Mouse (Mus musculus): Measurements from ENCODE around the gene Epp13. TPM values are rescaled to one million over a fixed set of nuclear protein-coding genes. Genes with fewer than 3 reads are reported as not detected.
"Not testable (repeated sequence)": the region's sequence is repeated elsewhere in the genome, so short reads cannot be mapped to it uniquely, and the experiment has no call there.

The Epp13 gene
- polyA plus RNA-seq, 1 experiment: not detected

- no peaks in the 10 kb centered on the region; the same call in 1 of the 2 replicates for H3K4me1 ChIP-seq (ENCODE audit: control insufficient read depth, insufficient read depth, low read length)
- TF ChIP-seq CTCF (IDR thresholded peaks at IDR 0.05; ENCODE audit: extremely low read depth, insufficient read depth, low read length): no peak
- TF ChIP-seq POLR2A (IDR thresholded peaks at IDR 0.05; ENCODE audit: extremely low read depth, insufficient read depth, low read length): no peak
- H3K27ac ChIP-seq (ENCODE audit: insufficient read depth, low read length): no peak overlapping the region
- H3K4me3 ChIP-seq (ENCODE audit: insufficient read depth, low read length): no peak overlapping the region
Measured at GRCm38 (mm10) chr7:6284442-6285012, 32.0 kb downstream of the Epp13 start.

GRCm38 (mm10) chr7:6285366-6285765, 32.9 kb downstream of the Epp13 start:
- Histone ChIP-seq H3K4me3 (ENCODE audit: insufficient read depth, low read length) (no peak overlapping the region; the same call in 1 of the 2 replicates), H3K4me1 (ENCODE audit: control insufficient read depth, insufficient read depth, low read length) (no peaks in the 10 kb centered on the region; the same call in 1 of the 2 replicates), H3K27ac (ENCODE audit: insufficient read depth, low read length) (no peak overlapping the region)
- no peak for TF ChIP-seq POLR2A (IDR thresholded peaks at IDR 0.05; ENCODE audit: extremely low read depth, insufficient read depth, low read length)
- TF ChIP-seq CTCF (IDR thresholded peaks at IDR 0.05; ENCODE audit: extremely low read depth, insufficient read depth, low read length): no peak

DNA sequence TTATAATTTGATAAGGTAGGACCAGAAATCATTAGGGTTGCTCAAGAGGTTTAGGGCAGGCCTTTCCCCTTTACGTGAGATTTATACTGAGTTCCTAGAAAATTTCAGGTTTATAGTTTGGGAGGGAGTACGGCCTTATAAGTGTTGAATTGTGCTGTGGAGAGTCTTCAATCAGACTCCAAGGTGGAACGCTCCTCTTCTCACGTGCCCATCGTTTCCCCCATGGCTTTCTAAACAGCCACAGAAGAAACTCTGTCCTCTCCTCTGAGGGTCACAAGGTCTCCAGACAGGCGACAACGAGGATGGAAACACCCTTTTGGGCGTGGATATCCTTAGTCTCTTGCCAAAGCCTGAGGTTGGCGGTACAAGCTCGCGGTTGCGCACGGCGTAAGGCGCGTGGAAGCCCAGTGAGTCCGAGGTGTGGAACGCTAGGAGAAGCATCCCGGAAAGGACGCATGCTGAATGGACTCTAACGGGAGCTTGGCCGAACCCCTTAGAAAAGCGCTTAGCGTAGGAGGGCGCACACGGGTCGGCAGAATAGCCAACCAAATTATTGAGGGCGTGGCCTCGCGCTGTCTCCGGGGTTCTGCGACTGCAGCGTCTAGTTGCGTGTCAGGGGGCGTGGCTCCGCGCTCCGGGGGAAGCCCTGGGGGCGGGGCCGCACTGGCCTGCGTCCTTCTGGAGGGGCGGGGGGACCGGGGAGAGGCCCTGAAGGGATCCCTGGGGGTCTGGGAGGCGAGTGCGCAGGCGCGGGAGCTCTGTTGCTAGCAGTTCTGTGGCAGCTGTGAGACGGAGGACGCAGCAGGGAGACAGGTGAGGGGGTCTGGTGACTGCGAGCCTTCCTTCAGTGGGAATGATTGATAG, 33.6 kb downstream of the Epp13 start, which contains the start of gene Zfp667:
Gene Zfp667 (plus strand): TSS at position 738 of the 864 bp plus-strand sequence.
- Histone ChIP-seq H3K27ac (ENCODE audit: insufficient read depth, low read length) (peak within 1 kb of the TSS; percentile 20), H3K4me1 (ENCODE audit: control insufficient read depth, insufficient read depth, low read length) (no peaks in the 10 kb centered on the region; the same call in 1 of the 2 replicates), H3K4me3 (ENCODE audit: insufficient read depth, low read length) (peak within 1 kb of the TSS; percentile 61)
- TF ChIP-seq POLR2A (IDR thresholded peaks at IDR 0.05; ENCODE audit: extremely low read depth, insufficient read depth, low read length) (peak; percentile 94), CTCF (IDR thresholded peaks at IDR 0.05; ENCODE audit: extremely low read depth, insufficient read depth, low read length) (no peak)

DNA sequence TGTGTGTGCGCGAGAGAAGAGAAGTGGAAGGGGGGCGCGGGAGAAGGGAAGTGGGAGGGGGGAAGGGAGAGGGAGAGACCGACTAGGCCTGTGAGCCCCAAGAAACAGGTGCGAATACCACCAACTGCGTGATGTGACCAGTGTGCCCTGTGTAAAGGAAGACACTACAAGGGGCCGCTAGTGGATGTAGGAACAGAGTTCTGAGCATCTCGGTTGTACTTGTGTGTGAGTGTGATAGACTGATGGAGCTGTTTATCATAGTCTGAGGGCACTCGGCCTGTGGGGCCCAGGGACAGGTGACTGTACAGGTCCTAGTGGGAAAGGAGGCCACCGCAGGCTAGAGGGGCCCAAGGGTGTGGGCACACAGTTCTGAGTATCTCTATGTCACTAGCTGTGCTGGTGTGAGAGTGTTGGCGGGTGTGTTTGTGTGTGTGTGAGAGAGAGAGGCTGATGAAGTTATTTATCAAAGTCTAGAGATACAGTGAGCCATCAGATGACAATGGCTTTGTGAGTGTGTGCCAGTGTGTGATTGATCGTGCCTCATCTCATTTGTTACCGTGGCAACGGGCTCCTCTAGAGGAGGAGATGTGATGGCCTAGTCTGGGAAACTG, 34.5 kb downstream of the Epp13 start:
- peak overlapping the region; percentile 61 for H3K4me3 ChIP-seq (ENCODE audit: insufficient read depth, low read length)
- TF ChIP-seq POLR2A (IDR thresholded peaks at IDR 0.05; ENCODE audit: extremely low read depth, insufficient read depth, low read length) (no peak), CTCF (IDR thresholded peaks at IDR 0.05; ENCODE audit: extremely low read depth, insufficient read depth, low read length) (no peak)
- no peaks in the 10 kb centered on the region; the same call in 1 of the 2 replicates for H3K4me1 ChIP-seq (ENCODE audit: control insufficient read depth, insufficient read depth, low read length)
- H3K27ac ChIP-seq (ENCODE audit: insufficient read depth, low read length): no peak overlapping the region

DNA sequence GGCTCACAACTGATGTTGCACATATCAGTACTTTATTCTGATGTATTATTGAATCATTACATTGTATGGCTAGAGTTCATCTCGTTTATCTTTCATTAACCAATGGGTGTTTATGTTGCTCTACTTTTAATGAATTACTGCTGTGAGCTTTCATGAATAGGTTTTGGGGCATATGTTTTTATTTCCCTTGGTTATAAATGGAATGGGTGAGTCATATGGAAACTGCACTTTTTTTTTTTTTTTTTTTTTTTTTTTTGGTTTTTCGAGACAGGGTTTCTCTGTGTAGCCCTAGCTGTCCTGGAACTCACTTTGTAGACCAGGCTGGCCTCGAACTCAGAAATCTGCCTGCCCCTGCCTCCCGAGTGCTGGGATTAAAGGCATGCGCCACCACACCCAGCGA, 38.6 kb downstream of the Epp13 start:
- H3K4me1 ChIP-seq (ENCODE audit: control insufficient read depth, insufficient read depth, low read length); H3K4me3 ChIP-seq (ENCODE audit: insufficient read depth, low read length); H3K27ac ChIP-seq (ENCODE audit: insufficient read depth, low read length): not testable (repeated sequence)

GRCm38 (mm10) chr7:6300796-6301195, 48.3 kb downstream of the Epp13 start:
- not testable (repeated sequence) for H3K27ac ChIP-seq (ENCODE audit: insufficient read depth, low read length); H3K4me3 ChIP-seq (ENCODE audit: insufficient read depth, low read length); H3K4me1 ChIP-seq (ENCODE audit: control insufficient read depth, insufficient read depth, low read length)

- Histone ChIP-seq H3K4me3 (ENCODE audit: insufficient read depth, low read length) (peak overlapping the region; percentile 95), H3K27ac (ENCODE audit: insufficient read depth, low read length) (peak overlapping the region; percentile 77), H3K4me1 (ENCODE audit: control insufficient read depth, insufficient read depth, low read length) (peaks cover 3% of the 10 kb centered on the region; the same call in 1 of the 2 replicates)
- TF ChIP-seq CTCF (IDR thresholded peaks at IDR 0.05; ENCODE audit: extremely low read depth, insufficient read depth, low read length) (no peak), POLR2A (IDR thresholded peaks at IDR 0.05; ENCODE audit: extremely low read depth, insufficient read depth, low read length) (no peak)
Measured at GRCm38 (mm10) chr7:6330458-6331232, 78.1 kb downstream of the Epp13 start.

GRCm38 (mm10) chr7:6331233-6331956, 78.9 kb downstream of the Epp13 start, which contains the start of gene Zfp583:
Zfp583 (minus strand) TSS chr7:6331285.
- Histone ChIP-seq H3K4me3 (ENCODE audit: insufficient read depth, low read length) (peak within 1 kb of the TSS; percentile 95), H3K27ac (ENCODE audit: insufficient read depth, low read length) (peak within 1 kb of the TSS; percentile 77), H3K4me1 (ENCODE audit: control insufficient read depth, insufficient read depth, low read length) (peaks cover 3% of the 10 kb centered on the region; the same call in 1 of the 2 replicates)
- TF ChIP-seq POLR2A (IDR thresholded peaks at IDR 0.05; ENCODE audit: extremely low read depth, insufficient read depth, low read length) (peak; percentile 62; the same call in 1 of the 2 replicates), CTCF (IDR thresholded peaks at IDR 0.05; ENCODE audit: extremely low read depth, insufficient read depth, low read length) (no peak)

Other genes starting within 250 kb of the Epp13 start
- not detected in 2 replicates for gene Vmn1r65, start 241.7 kb upstream of the Epp13 start, polyA plus RNA-seq (2012; rRNA removed)
- not detected in 2 replicates for gene Nlrp4c, start 207.5 kb upstream of the Epp13 start, polyA plus RNA-seq (2012; rRNA removed)
- 37.4 and 37.9 TPM in 2 replicates for gene Zfp787, start 96.7 kb upstream of the Epp13 start, polyA plus RNA-seq (2012; rRNA removed)
- 53.5 and 56.1 TPM in 2 replicates for gene Zfp444, start 80.5 kb upstream of the Epp13 start, polyA plus RNA-seq (2012; rRNA removed)
- gene Galp, start 55.6 kb upstream of the Epp13 start, polyA plus RNA-seq (2012; rRNA removed): not detected in 2 replicates
- gene Zscan5b, start 30.4 kb upstream of the Epp13 start, polyA plus RNA-seq (2012; rRNA removed): not detected in 2 replicates
- 7.1 and 7.7 TPM in 2 replicates for gene Zfp667, start 33.9 kb downstream of the Epp13 start, polyA plus RNA-seq (2012; rRNA removed)
- gene Zfp583, start 78.6 kb downstream of the Epp13 start, polyA plus RNA-seq (2012; rRNA removed): 7.6 and 8.0 TPM in 2 replicates
- 3.4 and 4.2 TPM in 2 replicates for gene Gm3854, start 91.0 kb downstream of the Epp13 start, polyA plus RNA-seq (2012; rRNA removed)
- gene Zfp78, start 110.6 kb downstream of the Epp13 start, polyA plus RNA-seq (2012; rRNA removed): 2.6 and 3.1 TPM in 2 replicates
- 8.1 and 8.6 TPM in 2 replicates for gene Zfp28, start 130.6 kb downstream of the Epp13 start, polyA plus RNA-seq (2012; rRNA removed)
- gene Smim17, start 146.0 kb downstream of the Epp13 start, polyA plus RNA-seq (2012; rRNA removed): 7.5 and 7.6 TPM in 2 replicates
- 0.09 and 0.33 TPM in 2 replicates for gene Gm20715, start 157.6 kb downstream of the Epp13 start, polyA plus RNA-seq (2012; rRNA removed)
- gene Olfr1344, start 186.0 kb downstream of the Epp13 start, polyA plus RNA-seq (2012; rRNA removed): 1.8 and 2.4 TPM in 2 replicates
- gene Olfr1336, start 203.5 kb downstream of the Epp13 start, polyA plus RNA-seq (2012; rRNA removed): not detected in 2 replicates
- gene Olfr1346, start 214.4 kb downstream of the Epp13 start, polyA plus RNA-seq (2012; rRNA removed): not detected in 2 replicates
- not detected in 2 replicates for gene Olfr5, start 234.2 kb downstream of the Epp13 start, polyA plus RNA-seq (2012; rRNA removed)
- gene Olfr1347, start 247.0 kb downstream of the Epp13 start, polyA plus RNA-seq (2012; rRNA removed): not detected in 2 replicates